In the genomic region with DNA sequence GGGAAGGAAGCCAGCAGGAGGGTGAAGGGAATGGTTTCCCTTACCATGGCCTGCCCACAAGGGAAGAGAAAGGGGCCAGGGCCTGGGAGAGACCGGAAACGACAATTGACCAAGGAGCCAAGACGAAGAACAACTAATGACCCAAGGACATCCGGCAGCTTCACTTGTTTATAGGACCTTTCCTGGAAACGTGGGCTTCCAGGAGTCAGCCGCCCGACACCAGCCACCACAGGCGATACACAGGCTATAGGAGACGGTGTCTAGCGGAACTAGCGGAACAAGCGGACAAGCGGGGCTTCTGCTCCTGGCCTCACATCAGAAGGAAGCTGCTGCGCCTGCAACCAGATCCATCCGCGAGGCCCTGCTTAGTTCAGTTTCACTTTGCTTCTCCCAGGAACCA, we compare ENCODE assay signal across 9 mouse cellular contexts. TPM values are rescaled to one million over a fixed set of nuclear protein-coding genes. Genes with fewer than 3 reads are reported as not detected.
DNase-seq lines count a peak whose midpoint lies in the region; ATAC-seq and TF ChIP-seq lines count a peak whose summit lies in the region.
"Had no signal": no experiment of that assay in that cellular context is flagged by ENCODE, and none has a peak within 500 bp of the region (broad histone marks: within the 10 kb centered on the region; RNA-seq: fewer than 3 reads in every experiment).

No protein-coding gene starts in this region.

- ATAC-seq in midbrain, embryonic 12.5 days (ENCODE audit: low FRiP score, low read depth) = no peak
- ATAC-seq in midbrain, postnatal 0 days (ENCODE audit: low FRiP score) = no peak
- no peak for ATAC-seq in lung, embryonic 14.5 days (ENCODE audit: insufficient read depth)

- peak overlapping the region; percentile 46; the same call in 1 of the 2 replicates for H3K27ac ChIP-seq in midbrain, embryonic 12.5 days (replicated peaks)
- H3K27ac ChIP-seq in midbrain, postnatal 0 days (ENCODE audit: low read depth, low read length) = no peak overlapping the region
- H3K27ac ChIP-seq in lung, embryonic 14.5 days (ENCODE audit: low read depth) = peak overlapping the region; percentile 98; the same call in 1 of the 2 replicates

- no peak for DNase-seq in midbrain, postnatal 0 days (ENCODE audit: low spot score)
- DNase-seq in forelimb bud, embryonic 11.5 days (ENCODE audit: low read depth, low spot score) = peak; percentile 59
- peak; percentile 51 for DNase-seq in kidney, adult 18-20 months
- peak; percentile 82 for DNase-seq in lung, embryonic 14.5 days
- DNase-seq in thymus, postnatal 10 days (ENCODE audit: low spot score in 2 of 2) = peak; percentile 18 to 33
- no peak for DNase-seq in urinary bladder, postnatal 14 days (ENCODE audit: low spot score)
- no peak for DNase-seq in cerebellum, postnatal 14 days

- no peak overlapping the region for H3K4me2 ChIP-seq in midbrain, embryonic 12.5 days (replicated peaks)
- no peak overlapping the region for H3K4me2 ChIP-seq in midbrain, postnatal 0 days (ENCODE audit: low read depth, low read length, poor library complexity, severe bottlenecking)
- peak overlapping the region; percentile 91 for H3K4me2 ChIP-seq in lung, embryonic 14.5 days

- H3K27me3 ChIP-seq in midbrain, embryonic 12.5 days = no peaks in the 10 kb centered on the region
- no peaks in the 10 kb centered on the region for H3K27me3 ChIP-seq in midbrain, postnatal 0 days (ENCODE audit: insufficient read depth, low read length)
- no peaks in the 10 kb centered on the region for H3K27me3 ChIP-seq in lung, embryonic 14.5 days (ENCODE audit: insufficient read depth, low read length)

- TF ChIP-seq CTCF in midbrain, postnatal 0 days (IDR thresholded peaks at IDR 0.05) = no peak
- no peak for TF ChIP-seq CTCF in lung, embryonic 14.5 days (IDR thresholded peaks at IDR 0.05; ENCODE audit: low read depth)

- no peaks in the 10 kb centered on the region for H3K9me3 ChIP-seq in midbrain, embryonic 12.5 days
- no peaks in the 10 kb centered on the region for H3K9me3 ChIP-seq in midbrain, postnatal 0 days (ENCODE audit: low read length)
- H3K9me3 ChIP-seq in lung, embryonic 14.5 days (ENCODE audit: low read depth, low read length) = peaks cover 4% of the 10 kb centered on the region; the same call in 1 of the 2 replicates

- peaks cover 44% of the 10 kb centered on the region for H3K36me3 ChIP-seq in midbrain, embryonic 12.5 days
- no peaks in the 10 kb centered on the region for H3K36me3 ChIP-seq in midbrain, postnatal 0 days (ENCODE audit: insufficient read depth, low read length)
- peaks cover 39% of the 10 kb centered on the region for H3K36me3 ChIP-seq in lung, embryonic 14.5 days (ENCODE audit: insufficient read depth)

- 85% methylated on average over 16 of the region's 16 CpGs for WGBS in midbrain, embryonic 12.5 days
- WGBS in midbrain, postnatal 0 days = 75% methylated on average over 16 of the region's 16 CpGs
- 30% methylated on average over 16 of the region's 16 CpGs for WGBS in lung, embryonic 14.5 days

- no peak overlapping the region for H3K9ac ChIP-seq in midbrain, embryonic 12.5 days (replicated peaks)
- no peak overlapping the region for H3K9ac ChIP-seq in midbrain, postnatal 0 days (replicated peaks; ENCODE audit: low read length, poor library complexity, severe bottlenecking)
- H3K9ac ChIP-seq in lung, embryonic 14.5 days = peak overlapping the region; percentile 21

- no peak overlapping the region for H3K4me3 ChIP-seq in midbrain, embryonic 12.5 days
- no peak overlapping the region for H3K4me3 ChIP-seq in midbrain, postnatal 0 days (ENCODE audit: low read depth, low read length)
- H3K4me3 ChIP-seq in lung, embryonic 14.5 days (ENCODE audit: low read depth, low read length) = peak overlapping the region; percentile 89

- peaks cover 41% of the 10 kb centered on the region for H3K4me1 ChIP-seq in midbrain, embryonic 12.5 days
- H3K4me1 ChIP-seq in midbrain, postnatal 0 days (ENCODE audit: insufficient read depth, low read length) = peaks cover 12% of the 10 kb centered on the region
- peaks cover 15% of the 10 kb centered on the region for H3K4me1 ChIP-seq in lung, embryonic 14.5 days (ENCODE audit: insufficient read depth)

RNA-seq across cellular contexts. Expression of a gene that starts 4.6 kb away (rescaled TPM):
- 102 and 104 TPM in 2 replicates for polyA plus RNA-seq in midbrain, embryonic 12.5 days (2016; fragmentation: Nextera tagmentation; extraction: Ambion mirVana)
- 88.0 and 89.5 TPM in 2 replicates for total RNA-seq in midbrain, postnatal 0 days (2014; rRNA removed)
- 60.3 and 63.2 TPM in 2 replicates for polyA plus RNA-seq in midbrain, postnatal 0 days (2015; fragmentation: Nextera tagmentation; extraction: Ambion mirVana)
- polyA plus RNA-seq in lung, embryonic 14.5 days (2014; fragmentation: Nextera tagmentation; extraction: Ambion mirVana) = 86.6 and 86.9 TPM in 2 replicates

RNA-seq across cellular contexts. Expression of a gene that starts 37.2 kb away (rescaled TPM):
- 0.48 and 0.50 TPM in 2 replicates for polyA plus RNA-seq in midbrain, embryonic 12.5 days (2016; fragmentation: Nextera tagmentation; extraction: Ambion mirVana)
- total RNA-seq in midbrain, postnatal 0 days (2014; rRNA removed) = 0.22 TPM in 1 of 2 replicates, not detected in the other
- 0.20 TPM in 2 replicates for polyA plus RNA-seq in midbrain, postnatal 0 days (2015; fragmentation: Nextera tagmentation; extraction: Ambion mirVana)
- polyA plus RNA-seq in lung, embryonic 14.5 days (2014; fragmentation: Nextera tagmentation; extraction: Ambion mirVana) = 0.35 and 0.59 TPM in 2 replicates
- total RNA-seq: neutrophil, adult 5-6 weeks had no signal

Comparison
In these comparisons a context has a peak if more than half of its experiments do, and no peak if none do; other contexts are left out.
1. DNase-seq: peak in forelimb bud, embryonic 11.5 days (single experiment), kidney, adult 18-20 months (single experiment), lung, embryonic 14.5 days (single experiment) and thymus, postnatal 10 days (2 of 2); none in midbrain, postnatal 0 days (single experiment), urinary bladder, postnatal 14 days (single experiment) and cerebellum, postnatal 14 days (0 of 2).